Mouse (Mus musculus): Measurements from ENCODE around the gene Dnal4. TPM values are rescaled to one million over a fixed set of nuclear protein-coding genes. Genes with fewer than 3 reads are reported as not detected.

Gene Dnal4
- polyA plus RNA-seq, 1 experiment from 2014 or later: 48.0 TPM

- Histone ChIP-seq H3K27ac (no peak overlapping the region), H3K9me3 (no peaks in the 10 kb centered on the region), H3K36me3 (no peaks in the 10 kb centered on the region), H3K27me3 (ENCODE audit: insufficient read depth, poor library complexity, severe bottlenecking) (peaks cover 88% of the 10 kb centered on the region), H3K4me3 (no peak overlapping the region), H3K4me1 (peaks cover 10% of the 10 kb centered on the region; the same call in 1 of the 2 replicates)
- no peak for DNase-seq (ENCODE audit: low spot score)
- WGBS: 17% methylated on average over 20 of the region's 20 CpGs
Measured at GRCm38 (mm10) chr15:79794173-79794572, 16.5 kb upstream of the Dnal4 start.

GRCm38 (mm10) chr15:79793076-79793475 is 15.4 kb upstream of the Dnal4 start:
- Histone ChIP-seq H3K36me3 (no peaks in the 10 kb centered on the region), H3K9me3 (no peaks in the 10 kb centered on the region), H3K4me3 (no peak overlapping the region), H3K27me3 (ENCODE audit: insufficient read depth, poor library complexity, severe bottlenecking) (peaks cover 92% of the 10 kb centered on the region), H3K4me1 (peaks cover 10% of the 10 kb centered on the region; the same call in 1 of the 2 replicates), H3K27ac (no peak overlapping the region)
- no peak for DNase-seq (ENCODE audit: low spot score)
- 90% methylated on average over 9 of the region's 9 CpGs for WGBS

GRCm38 (mm10) chr15:79792455-79792854 is 14.8 kb upstream of the Dnal4 start:
- WGBS: 20% methylated on average over 19 of the region's 19 CpGs
- Histone ChIP-seq H3K27ac (no peak overlapping the region), H3K36me3 (no peaks in the 10 kb centered on the region), H3K9me3 (no peaks in the 10 kb centered on the region), H3K27me3 (ENCODE audit: insufficient read depth, poor library complexity, severe bottlenecking) (peaks cover 89% of the 10 kb centered on the region), H3K4me1 (peaks cover 10% of the 10 kb centered on the region; the same call in 1 of the 2 replicates), H3K4me3 (no peak overlapping the region)
- peak; percentile 76 for DNase-seq (ENCODE audit: low spot score)

GRCm38 (mm10) chr15:79791502-79791901 is 13.9 kb upstream of the Dnal4 start:
- Histone ChIP-seq H3K4me3 (no peak overlapping the region), H3K36me3 (no peaks in the 10 kb centered on the region), H3K27me3 (ENCODE audit: insufficient read depth, poor library complexity, severe bottlenecking) (peaks cover 89% of the 10 kb centered on the region), H3K9me3 (no peaks in the 10 kb centered on the region), H3K4me1 (peaks cover 11% of the 10 kb centered on the region; the same call in 1 of the 2 replicates), H3K27ac (no peak overlapping the region)
- WGBS: 4% methylated on average over 12 of the region's 12 CpGs
- DNase-seq (ENCODE audit: low spot score): peak; percentile 84

- no peaks in the 10 kb centered on the region for H3K36me3 ChIP-seq
- WGBS: 85% methylated on average over 6 of the region's 6 CpGs
- no peak for DNase-seq (ENCODE audit: low spot score)
- no peak overlapping the region for H3K4me3 ChIP-seq
- H3K27me3 ChIP-seq (ENCODE audit: insufficient read depth, poor library complexity, severe bottlenecking): peaks cover 88% of the 10 kb centered on the region
- peaks cover 13% of the 10 kb centered on the region; the same call in 1 of the 2 replicates for H3K4me1 ChIP-seq
- H3K27ac ChIP-seq: no peak overlapping the region
- no peaks in the 10 kb centered on the region for H3K9me3 ChIP-seq
Measured at GRCm38 (mm10) chr15:79790905-79791304, 13.3 kb upstream of the Dnal4 start.

- Histone ChIP-seq H3K27me3 (ENCODE audit: insufficient read depth, poor library complexity, severe bottlenecking) (peaks cover 87% of the 10 kb centered on the region), H3K9me3 (no peaks in the 10 kb centered on the region), H3K4me3 (no peak overlapping the region), H3K27ac (no peak overlapping the region), H3K36me3 (no peaks in the 10 kb centered on the region), H3K4me1 (peaks cover 13% of the 10 kb centered on the region; the same call in 1 of the 2 replicates)
- no peak for DNase-seq (ENCODE audit: low spot score)
- 35% methylated on average over 8 of the region's 8 CpGs for WGBS
Measured at GRCm38 (mm10) chr15:79790111-79790510, 12.5 kb upstream of the Dnal4 start.

- Histone ChIP-seq H3K4me1 (peaks cover 6% of the 10 kb centered on the region; the same call in 1 of the 2 replicates), H3K4me3 (no peak overlapping the region), H3K27me3 (ENCODE audit: insufficient read depth, poor library complexity, severe bottlenecking) (peaks cover 71% of the 10 kb centered on the region), H3K36me3 (no peaks in the 10 kb centered on the region), H3K27ac (no peak overlapping the region), H3K9me3 (no peaks in the 10 kb centered on the region)
- WGBS: 67% methylated on average over 8 of the region's 8 CpGs
- DNase-seq (ENCODE audit: low spot score): no peak
Measured at GRCm38 (mm10) chr15:79787815-79788214, 10.2 kb upstream of the Dnal4 start.

- H3K9me3 ChIP-seq: no peaks in the 10 kb centered on the region
- no peak overlapping the region for H3K4me3 ChIP-seq
- DNase-seq (ENCODE audit: low spot score): no peak
- H3K27ac ChIP-seq: no peak overlapping the region
- H3K27me3 ChIP-seq (ENCODE audit: insufficient read depth, poor library complexity, severe bottlenecking): peaks cover 46% of the 10 kb centered on the region
- H3K4me1 ChIP-seq: peaks cover 2% of the 10 kb centered on the region; the same call in 1 of the 2 replicates
- no peaks in the 10 kb centered on the region for H3K36me3 ChIP-seq
- 48% methylated on average over 1 of the region's 1 CpGs for WGBS
Measured at GRCm38 (mm10) chr15:79785056-79785455, 7.4 kb upstream of the Dnal4 start.

GRCm38 (mm10) chr15:79775662-79776061 is 2.0 kb downstream of the Dnal4 start:
- Histone ChIP-seq H3K4me3 (no peak overlapping the region), H3K9me3 (no peaks in the 10 kb centered on the region), H3K27ac (no peak overlapping the region), H3K27me3 (ENCODE audit: insufficient read depth, poor library complexity, severe bottlenecking) (no peaks in the 10 kb centered on the region), H3K36me3 (no peaks in the 10 kb centered on the region), H3K4me1 (peaks cover 14% of the 10 kb centered on the region)
- WGBS: 58% methylated on average over 7 of the region's 7 CpGs
- no peak for DNase-seq (ENCODE audit: low spot score)

- DNase-seq (ENCODE audit: low spot score): peak; percentile 98
- no peaks in the 10 kb centered on the region for H3K27me3 ChIP-seq (ENCODE audit: insufficient read depth, poor library complexity, severe bottlenecking)
- H3K4me3 ChIP-seq: peak overlapping the region; percentile 91
- WGBS: 1% methylated on average over 49 of the region's 50 CpGs
- H3K4me1 ChIP-seq: peaks cover 14% of the 10 kb centered on the region
- peak overlapping the region; percentile 90 for H3K27ac ChIP-seq
- no peaks in the 10 kb centered on the region for H3K36me3 ChIP-seq
- H3K9me3 ChIP-seq: no peaks in the 10 kb centered on the region
Measured at GRCm38 (mm10) chr15:79774117-79775027, 3.3 kb downstream of the Dnal4 start.

GRCm38 (mm10) chr15:79770629-79771240 is 6.9 kb downstream of the Dnal4 start:
- 80% methylated on average over 21 of the region's 21 CpGs for WGBS
- no peak for DNase-seq (ENCODE audit: low spot score)
- Histone ChIP-seq H3K4me1 (peaks cover 36% of the 10 kb centered on the region), H3K9me3 (no peaks in the 10 kb centered on the region), H3K36me3 (no peaks in the 10 kb centered on the region), H3K27ac (no peak overlapping the region), H3K4me3 (no peak overlapping the region), H3K27me3 (ENCODE audit: insufficient read depth, poor library complexity, severe bottlenecking) (no peaks in the 10 kb centered on the region)

GRCm38 (mm10) chr15:79768302-79768701 is 9.3 kb downstream of the Dnal4 start:
- Histone ChIP-seq H3K36me3 (peaks cover 12% of the 10 kb centered on the region), H3K4me3 (no peak overlapping the region), H3K27me3 (ENCODE audit: insufficient read depth, poor library complexity, severe bottlenecking) (no peaks in the 10 kb centered on the region), H3K4me1 (peaks cover 32% of the 10 kb centered on the region), H3K27ac (no peak overlapping the region), H3K9me3 (no peaks in the 10 kb centered on the region)
- 64% methylated on average over 6 of the region's 6 CpGs for WGBS
- no peak for DNase-seq (ENCODE audit: low spot score)

- H3K9me3 ChIP-seq: no peaks in the 10 kb centered on the region
- peaks cover 27% of the 10 kb centered on the region for H3K4me1 ChIP-seq
- peaks cover 20% of the 10 kb centered on the region for H3K36me3 ChIP-seq
- no peak overlapping the region for H3K4me3 ChIP-seq
- H3K27me3 ChIP-seq (ENCODE audit: insufficient read depth, poor library complexity, severe bottlenecking): no peaks in the 10 kb centered on the region
- DNase-seq (ENCODE audit: low spot score): no peak
- H3K27ac ChIP-seq: no peak overlapping the region
- WGBS: 66% methylated on average over 16 of the region's 16 CpGs
Measured at GRCm38 (mm10) chr15:79767327-79767961, 10.2 kb downstream of the Dnal4 start.

All from heart, embryonic 10.5 days (tissue).